Mouse (Mus musculus) intestine, embryonic 16.5 days (tissue): ENCODE results near the gene Rbl2. TPM values are rescaled to one million over a fixed set of nuclear protein-coding genes. Genes with fewer than 3 reads are reported as not detected.

ENCODE experiments used
- ATAC-seq: fragments of 200-750 bp; cut with Nextera tagmentation; 2 replicates; pipeline ENCODE4 v1.8.0; 2017; ENCODE audit warnings: moderate TSS enrichment, moderate library complexity
- H3K27ac ChIP-seq: fragments of 300-500 bp; sonication (generic); 2 replicates; pipeline ENCODE4 v1.5.1; 2014; ENCODE audit warnings: mild to moderate bottlenecking, low read length
- H3K27me3 ChIP-seq: fragments of 300-500 bp; sonication (generic); replicated peaks from 2 replicates; pipeline ENCODE4 v1.6.1; 2014; ENCODE audit warnings: low read length, control low read depth, mixed read lengths; ENCODE audit not compliant: control insufficient read depth, insufficient read depth
- H3K36me3 ChIP-seq: fragments of 300-500 bp; sonication (generic); 2 replicates; pipeline ENCODE4 v1.6.1; 2014; ENCODE audit warnings: low read length, control low read depth; ENCODE audit not compliant: control insufficient read depth, insufficient read depth
- H3K4me1 ChIP-seq: fragments of 300-500 bp; sonication (generic); 2 replicates; pipeline ENCODE4 v1.6.1; 2014; ENCODE audit warnings: low read length, control low read depth, mixed read lengths; ENCODE audit not compliant: control insufficient read depth, insufficient read depth
- H3K4me2 ChIP-seq: fragments of 300-500 bp; sonication (generic); 2 replicates; pipeline ENCODE4 v1.6.1; 2014; ENCODE audit warnings: low read depth, low read length, control low read depth
- H3K4me3 ChIP-seq: fragments of 300-500 bp; sonication (generic); 2 replicates; pipeline ENCODE4 v1.5.1; 2014; ENCODE audit warnings: mild to moderate bottlenecking, low read length
- H3K9ac ChIP-seq: fragments of 300-500 bp; sonication (generic); 2 replicates; pipeline ENCODE4 v1.6.1; 2014; ENCODE audit warnings: low read depth, low read length
- H3K9me3 ChIP-seq: fragments of 300-500 bp; sonication (generic); 2 replicates; pipeline ENCODE4 v1.6.1; 2016; ENCODE audit warnings: low read length, control low read depth; ENCODE audit not compliant: control insufficient read depth
- WGBS: fragments of 180-500 bp; shearing (Covaris S2); extraction: QIAGEN DNeasy Blood & Tissue Kit; methylation state at CpG from one replicate; pipeline ENCODE4 v1.1.7; 2014; 5-methylcytosine and 5-hydroxymethylcytosine counted together
- polyA plus RNA-seq: library from polyadenylated mRNA; unstranded; fragments of >200 nt; fragmentation: Nextera tagmentation; extraction: Ambion mirVana; gene quantifications from 2 replicates; pipeline ENCODE4 v1.2.1, GENCODE M21; 2015

Gene Rbl2
- 11.7 and 13.0 TPM in 2 replicates for polyA plus RNA-seq

DNA sequence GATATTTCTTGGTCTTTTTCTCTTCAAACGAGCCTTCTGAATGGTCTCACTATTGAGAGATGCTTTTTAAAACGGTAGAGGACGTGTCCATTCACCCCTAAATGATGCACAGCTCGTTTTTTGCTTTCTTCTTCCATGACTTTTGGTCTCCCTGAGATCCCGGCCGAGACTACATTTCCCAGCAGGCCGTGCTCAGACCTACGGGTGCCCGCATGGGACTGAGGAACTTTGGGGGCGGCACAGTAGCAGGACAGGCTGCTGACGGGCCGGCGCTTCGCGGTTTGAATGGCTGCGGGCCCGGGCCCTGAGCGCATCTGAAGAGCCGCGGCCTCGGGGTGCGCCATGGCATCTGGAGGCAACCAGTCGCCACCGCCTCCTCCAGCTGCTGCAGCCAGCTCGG, at the start of gene Rbl2:
TSS of gene Rbl2 (plus strand) at position 224 of the 400 bp plus-strand sequence.
- peak within 1 kb of the TSS; percentile 63 for H3K4me2 ChIP-seq
- peak; percentile 96 for ATAC-seq

DNA sequence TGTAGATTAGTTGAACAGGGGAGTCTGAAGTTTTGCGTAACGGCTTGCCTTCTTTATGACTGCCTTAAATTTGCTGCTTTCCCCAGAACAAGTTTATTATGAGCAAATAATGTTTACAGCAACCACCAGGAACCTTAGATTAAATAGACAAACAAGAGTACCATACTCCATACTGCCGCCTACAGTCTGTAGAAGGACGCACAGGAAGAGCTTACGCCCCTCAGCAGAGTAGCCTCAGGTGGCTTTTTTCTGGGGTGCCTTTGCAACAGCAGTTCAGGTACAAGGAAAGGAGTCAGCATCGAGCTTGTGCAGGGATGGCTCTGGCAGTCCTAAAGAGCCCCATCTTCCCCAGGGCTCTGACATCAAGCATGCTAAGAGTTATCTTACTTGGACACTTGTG, 35.4 kb upstream of the Rbl2 start:
- H3K4me1 ChIP-seq, result no peaks in the 10 kb centered on the region
- no peak overlapping the region for H3K27ac ChIP-seq
- no peaks in the 10 kb centered on the region for H3K9me3 ChIP-seq
- WGBS, result 83% methylated on average over 6 of the region's 6 CpGs
- H3K27me3 ChIP-seq, result no peaks in the 10 kb centered on the region
- ATAC-seq, result no peak
- no peak overlapping the region for H3K4me2 ChIP-seq
- H3K4me3 ChIP-seq, result no peak overlapping the region
- H3K9ac ChIP-seq, result no peak overlapping the region
- H3K36me3 ChIP-seq, result peaks cover 10% of the 10 kb centered on the region

More for the DNA sequence above, at the start of gene Rbl2:
- Histone ChIP-seq H3K9ac (peak within 1 kb of the TSS; percentile 81), H3K4me3 (peak within 1 kb of the TSS; percentile 78), H3K4me1 (peaks cover 8% of the 10 kb centered on the region), H3K27ac (peak within 1 kb of the TSS; percentile 71), H3K9me3 (no peaks in the 10 kb centered on the region), H3K36me3 (no peaks in the 10 kb centered on the region), H3K27me3 (no peaks in the 10 kb centered on the region)
- under 1% methylated on average over 25 of the region's 25 CpGs for WGBS

DNA sequence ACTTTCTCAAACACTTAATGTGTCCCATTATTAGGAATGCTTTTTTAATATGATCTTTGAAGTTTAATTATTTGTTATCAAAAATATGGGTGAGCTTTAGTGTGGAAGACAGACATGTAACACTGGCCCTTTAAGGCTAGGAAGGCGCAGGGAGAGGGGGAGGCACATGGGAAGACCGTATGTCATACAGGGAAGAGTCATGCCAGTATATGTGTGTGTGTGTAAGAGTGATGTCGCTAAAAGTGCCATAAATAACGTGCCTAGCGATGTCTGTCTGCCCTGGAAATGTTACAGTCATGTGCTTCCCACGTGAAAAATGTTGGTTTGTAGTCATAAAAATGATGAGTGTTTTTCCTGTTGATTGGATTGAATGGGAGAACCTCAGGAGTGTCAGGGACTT, 33.0 kb upstream of the Rbl2 start:
- no peaks in the 10 kb centered on the region for H3K27me3 ChIP-seq
- 61% methylated on average over 6 of the region's 6 CpGs for WGBS
- ATAC-seq, result no peak
- no peak overlapping the region for H3K27ac ChIP-seq
- H3K4me2 ChIP-seq, result no peak overlapping the region
- peaks cover 14% of the 10 kb centered on the region for H3K36me3 ChIP-seq
- H3K4me1 ChIP-seq, result no peaks in the 10 kb centered on the region
- H3K4me3 ChIP-seq, result no peak overlapping the region
- H3K9me3 ChIP-seq, result no peaks in the 10 kb centered on the region
- H3K9ac ChIP-seq, result no peak overlapping the region

DNA sequence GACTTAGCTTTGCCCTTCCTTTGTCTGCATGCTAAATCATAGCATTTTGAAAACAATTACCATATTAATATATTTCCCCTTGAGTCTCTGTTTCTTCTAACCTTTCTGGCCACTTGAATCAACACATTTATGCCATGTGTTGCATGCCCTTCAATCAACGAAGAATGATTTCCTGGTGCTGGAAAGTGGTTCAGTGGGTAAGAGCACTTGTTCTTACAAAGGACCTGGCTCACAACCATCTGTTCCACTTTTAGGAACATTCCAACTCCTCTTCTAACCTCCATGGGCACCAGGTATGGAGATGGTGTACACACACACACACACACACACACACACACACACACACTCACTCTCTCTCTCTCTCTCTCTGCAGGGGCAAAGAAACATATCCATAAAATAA, 31.2 kb upstream of the Rbl2 start:
- Histone ChIP-seq H3K36me3 (peaks cover 22% of the 10 kb centered on the region), H3K4me1 (no peaks in the 10 kb centered on the region), H3K9me3 (no peaks in the 10 kb centered on the region), H3K9ac (no peak overlapping the region), H3K27me3 (no peaks in the 10 kb centered on the region), H3K4me2 (no peak overlapping the region), H3K4me3 (no peak overlapping the region), H3K27ac (no peak overlapping the region)
- ATAC-seq, result no peak
- 94% methylated on average over 1 of the region's 1 CpGs for WGBS

DNA sequence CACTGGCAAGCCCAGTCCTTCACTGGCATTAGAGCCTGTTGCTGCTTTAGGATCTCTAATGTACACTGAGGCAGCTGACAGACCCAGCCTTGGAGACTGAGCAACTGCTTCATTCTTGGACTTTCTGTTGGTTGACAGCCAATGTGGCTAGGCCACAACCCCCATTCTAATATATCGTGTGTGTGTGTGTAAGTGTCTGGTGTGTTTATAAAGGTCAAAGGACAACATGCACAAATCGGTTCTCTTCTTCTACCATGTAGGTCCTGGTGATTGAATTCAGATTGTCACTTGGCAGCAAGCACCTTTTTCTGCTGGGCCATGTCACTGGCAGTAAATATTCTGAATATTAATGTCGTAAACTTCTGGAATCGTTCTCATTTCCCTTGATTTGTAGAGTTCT, 23.5 kb upstream of the Rbl2 start:
- WGBS, result 66% methylated on average over 4 of the region's 4 CpGs
- no peak for ATAC-seq
- Histone ChIP-seq H3K27ac (no peak overlapping the region), H3K4me3 (no peak overlapping the region), H3K9ac (no peak overlapping the region), H3K4me1 (0 out of 2 replicates have a peak, but pooled peaks cover 2% of the 10 kb centered on the region), H3K4me2 (no peak overlapping the region), H3K27me3 (no peaks in the 10 kb centered on the region), H3K36me3 (peaks cover 18% of the 10 kb centered on the region; the same call in 1 of the 2 replicates), H3K9me3 (no peaks in the 10 kb centered on the region)

DNA sequence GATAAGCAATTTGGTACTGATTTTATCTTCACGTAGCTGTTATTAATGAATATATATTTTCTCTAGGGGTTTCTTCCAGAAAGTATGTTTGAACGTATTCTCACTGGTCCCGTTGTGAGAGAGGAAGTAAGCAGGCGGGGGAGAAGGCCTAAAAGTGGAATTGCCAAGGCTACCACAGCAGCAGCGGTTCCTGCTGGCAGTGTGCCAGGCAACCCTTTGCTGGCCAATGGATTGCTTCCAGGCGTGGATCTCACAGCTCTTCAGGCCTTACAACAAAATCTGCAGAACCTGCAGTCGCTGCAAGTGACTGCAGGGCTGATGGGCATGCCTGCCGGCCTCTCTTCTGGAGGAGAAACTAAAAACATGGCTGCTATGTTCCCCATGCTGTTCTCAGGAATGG, 18.8 kb upstream of the Rbl2 start:
- no peaks in the 10 kb centered on the region for H3K27me3 ChIP-seq
- peaks cover 5% of the 10 kb centered on the region; the same call in 1 of the 2 replicates for H3K36me3 ChIP-seq
- H3K9ac ChIP-seq, result 0 out of 2 replicates have a peak overlapping the region, but pooled peaks have one; percentile 10
- no peak for ATAC-seq
- no peak overlapping the region for H3K4me2 ChIP-seq
- 37% methylated on average over 8 of the region's 8 CpGs for WGBS
- H3K4me1 ChIP-seq, result 0 out of 2 replicates have a peak, but pooled peaks cover 2% of the 10 kb centered on the region
- H3K4me3 ChIP-seq, result no peak overlapping the region
- H3K27ac ChIP-seq, result no peak overlapping the region; the same call in 1 of the 2 replicates
- H3K9me3 ChIP-seq, result no peaks in the 10 kb centered on the region

DNA sequence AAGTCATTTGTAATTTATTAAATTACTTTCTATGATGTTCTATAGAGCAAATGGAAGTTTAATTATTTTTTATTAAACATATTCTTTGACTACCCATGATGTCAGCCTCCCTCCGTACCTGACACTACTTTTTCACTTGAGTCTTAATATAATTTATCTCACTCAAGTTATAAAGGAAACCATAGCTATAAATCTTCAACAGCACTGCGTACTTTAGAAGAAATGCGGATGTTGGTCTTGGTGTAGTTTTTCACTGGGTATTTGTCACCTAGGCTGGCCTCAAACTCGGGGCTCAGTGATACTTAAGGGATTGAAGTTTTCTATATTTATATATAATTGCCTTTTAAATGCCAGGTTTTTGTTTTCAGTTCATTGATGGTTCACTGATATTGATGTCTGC, 15.4 kb upstream of the Rbl2 start:
- ATAC-seq, result no peak
- H3K4me1 ChIP-seq, result 0 out of 2 replicates have a peak, but pooled peaks cover 2% of the 10 kb centered on the region
- H3K27me3 ChIP-seq, result no peaks in the 10 kb centered on the region
- no peak overlapping the region for H3K4me2 ChIP-seq
- no peaks in the 10 kb centered on the region for H3K9me3 ChIP-seq
- H3K36me3 ChIP-seq, result peaks cover 5% of the 10 kb centered on the region; the same call in 1 of the 2 replicates
- WGBS, result 84% methylated on average over 4 of the region's 4 CpGs
- H3K9ac ChIP-seq, result no peak overlapping the region
- H3K4me3 ChIP-seq, result no peak overlapping the region
- no peak overlapping the region for H3K27ac ChIP-seq

DNA sequence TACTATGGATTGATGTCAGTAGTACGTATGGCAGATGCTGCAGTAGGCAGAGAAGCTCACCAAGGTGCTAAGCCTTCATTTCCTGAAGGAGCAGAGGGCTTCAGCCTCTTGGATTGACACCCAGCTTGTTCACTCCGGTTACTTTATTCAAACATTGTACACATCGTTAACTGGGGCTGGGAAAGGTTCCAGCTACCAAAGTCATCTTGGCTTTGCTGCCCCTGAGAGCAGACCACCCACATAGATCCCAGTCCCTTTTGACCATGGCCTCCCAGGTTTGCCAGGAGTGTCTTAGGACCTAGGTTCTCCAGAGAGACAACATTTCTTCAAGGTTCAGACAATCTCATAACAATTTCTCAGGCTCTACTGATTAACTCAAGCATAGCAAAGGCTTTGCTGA, 13.0 kb upstream of the Rbl2 start:
- WGBS, result 37% methylated on average over 3 of the region's 3 CpGs
- Histone ChIP-seq H3K9ac (no peak overlapping the region), H3K36me3 (no peaks in the 10 kb centered on the region; the same call in 1 of the 2 replicates), H3K4me1 (no peaks in the 10 kb centered on the region; the same call in 1 of the 2 replicates), H3K9me3 (no peaks in the 10 kb centered on the region), H3K4me3 (no peak overlapping the region), H3K27me3 (no peaks in the 10 kb centered on the region), H3K4me2 (no peak overlapping the region), H3K27ac (no peak overlapping the region)
- no peak for ATAC-seq

DNA sequence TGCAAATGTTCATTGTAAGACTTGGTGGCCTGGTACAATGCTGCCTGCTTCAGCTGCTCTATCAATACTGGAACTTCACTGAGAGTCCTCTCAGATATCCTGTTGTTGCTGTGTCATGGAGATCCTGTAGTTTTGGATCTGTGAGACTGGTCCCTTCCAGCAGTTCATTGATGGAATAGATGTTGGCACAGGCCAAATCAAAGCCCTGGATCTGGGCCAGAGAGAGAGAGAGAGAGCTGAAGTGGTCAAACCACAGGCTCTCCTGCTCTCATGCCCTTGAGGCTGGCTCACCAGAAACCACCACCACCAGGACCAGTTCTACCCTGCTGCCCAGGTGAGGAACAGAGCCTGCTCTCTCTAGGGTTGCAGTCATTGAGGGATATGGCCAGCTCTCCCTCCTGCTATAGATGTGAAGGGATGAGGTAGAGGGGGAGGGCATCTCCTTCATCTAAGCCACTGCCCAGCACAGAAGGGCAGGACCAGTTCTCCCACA, 10.7 kb upstream of the Rbl2 start:
- no peak for ATAC-seq
- Histone ChIP-seq H3K4me3 (no peak overlapping the region), H3K9ac (no peak overlapping the region)

More for the DNA sequence above, 10.7 kb upstream of the Rbl2 start:
- Histone ChIP-seq H3K36me3 (no peaks in the 10 kb centered on the region), H3K27ac (no peak overlapping the region), H3K4me1 (no peaks in the 10 kb centered on the region; the same call in 1 of the 2 replicates), H3K27me3 (no peaks in the 10 kb centered on the region), H3K4me2 (no peak overlapping the region), H3K9me3 (no peaks in the 10 kb centered on the region)
